Mouse (Mus musculus) lung, embryonic 15.5 days (tissue): ENCODE measurements around the gene Sdk1. TPM values are rescaled to one million over a fixed set of nuclear protein-coding genes. Genes with fewer than 3 reads are reported as not detected.

Source experiments
- ATAC-seq: fragments of 200-750 bp; cut with Nextera tagmentation; 2 replicates; pipeline ENCODE4 v1.8.0; 2017; ENCODE audit warnings: moderate number of reproducible peaks, borderline replicate concordance; ENCODE audit not compliant: low FRiP score, low TSS enrichment; ENCODE audit errors: extremely low read depth
- H3K27ac ChIP-seq: fragments of 300-500 bp; sonication (generic); 2 replicates; pipeline ENCODE4 v1.5.1; 2015; ENCODE audit warnings: moderate library complexity, mild to moderate bottlenecking, inconsistent platforms
- H3K27me3 ChIP-seq: fragments of 300-500 bp; sonication (generic); 2 replicates; pipeline ENCODE4 v1.6.1; 2015; ENCODE audit warnings: inconsistent platforms
- H3K36me3 ChIP-seq: fragments of 300-500 bp; sonication (generic); 2 replicates; pipeline ENCODE4 v1.6.1; 2015; ENCODE audit warnings: inconsistent platforms
- H3K4me1 ChIP-seq: fragments of 300-500 bp; sonication (generic); 2 replicates; pipeline ENCODE4 v1.6.1; 2015; ENCODE audit warnings: inconsistent platforms
- H3K4me2 ChIP-seq: fragments of 300-500 bp; sonication (generic); 2 replicates; pipeline ENCODE4 v1.6.1; 2015; ENCODE audit warnings: inconsistent platforms, mild to moderate bottlenecking, moderate library complexity
- H3K4me3 ChIP-seq: fragments of 300-500 bp; sonication (generic); 2 replicates; pipeline ENCODE4 v1.5.1; 2015; ENCODE audit warnings: mild to moderate bottlenecking, inconsistent platforms
- H3K9ac ChIP-seq: fragments of 300-500 bp; sonication (generic); 2 replicates; pipeline ENCODE4 v1.6.1; 2015; ENCODE audit warnings: inconsistent platforms
- H3K9me3 ChIP-seq: fragments of 300-500 bp; sonication (generic); 2 replicates; pipeline ENCODE4 v1.6.1; 2016; ENCODE audit warnings: inconsistent platforms
- WGBS: fragments of 180-500 bp; shearing (Covaris S2); methylation state at CpG from one replicate; pipeline ENCODE4 v1.1.7; 2015; 5-methylcytosine and 5-hydroxymethylcytosine counted together
- polyA plus RNA-seq: library from polyadenylated mRNA; unstranded; fragments of >200 nt; fragmentation: Nextera tagmentation; extraction: Ambion mirVana; gene quantifications from 2 replicates; pipeline ENCODE4 v1.2.1, GENCODE M21; 2015

Gene Sdk1
- polyA plus RNA-seq, 1 experiment from 2014 or later: 0.72 TPM

GRCm38 (mm10) chr5:142181862-142182261, 940.6 kb downstream of the Sdk1 start:
- Histone ChIP-seq H3K4me3 (no peak overlapping the region), H3K9ac (no peak overlapping the region), H3K9me3 (no peaks in the 10 kb centered on the region), H3K27me3 (no peaks in the 10 kb centered on the region), H3K27ac (no peak overlapping the region), H3K4me2 (no peak overlapping the region), H3K36me3 (no peaks in the 10 kb centered on the region), H3K4me1 (no peaks in the 10 kb centered on the region)
- ATAC-seq: no peak
- 43% methylated on average over 14 of the region's 14 CpGs for WGBS

GRCm38 (mm10) chr5:142188765-142189164, 947.5 kb downstream of the Sdk1 start:
- Histone ChIP-seq H3K36me3 (no peaks in the 10 kb centered on the region), H3K4me1 (no peaks in the 10 kb centered on the region), H3K27me3 (no peaks in the 10 kb centered on the region), H3K9me3 (no peaks in the 10 kb centered on the region), H3K27ac (no peak overlapping the region), H3K4me2 (no peak overlapping the region), H3K9ac (no peak overlapping the region), H3K4me3 (no peak overlapping the region)
- WGBS: 59% methylated on average over 5 of the region's 5 CpGs
- no peak for ATAC-seq

GRCm38 (mm10) chr5:142209911-142210310, 968.6 kb downstream of the Sdk1 start:
- Histone ChIP-seq H3K9ac (no peak overlapping the region), H3K9me3 (no peaks in the 10 kb centered on the region), H3K4me1 (no peaks in the 10 kb centered on the region), H3K4me3 (no peak overlapping the region), H3K4me2 (no peak overlapping the region), H3K27ac (no peak overlapping the region), H3K36me3 (no peaks in the 10 kb centered on the region), H3K27me3 (no peaks in the 10 kb centered on the region)
- ATAC-seq: no peak

GRCm38 (mm10) chr5:142212252-142212651, 971.0 kb downstream of the Sdk1 start:
- no peak for ATAC-seq
- no peaks in the 10 kb centered on the region for H3K27me3 ChIP-seq
- no peak overlapping the region for H3K27ac ChIP-seq
- no peak overlapping the region for H3K9ac ChIP-seq
- H3K4me1 ChIP-seq: 0 out of 2 replicates have a peak, but pooled peaks cover 3% of the 10 kb centered on the region
- no peak overlapping the region for H3K4me2 ChIP-seq
- 65% methylated on average over 11 of the region's 11 CpGs for WGBS
- H3K4me3 ChIP-seq: no peak overlapping the region
- no peaks in the 10 kb centered on the region for H3K9me3 ChIP-seq
- H3K36me3 ChIP-seq: no peaks in the 10 kb centered on the region

- no peaks in the 10 kb centered on the region for H3K9me3 ChIP-seq
These were observed 974.7 kb downstream of the Sdk1 start for GRCm38 (mm10) chr5:142215981-142216380.

GRCm38 (mm10) chr5:142220851-142221503, 979.7 kb downstream of the Sdk1 start:
- Histone ChIP-seq H3K4me3 (no peak overlapping the region), H3K27ac (no peak overlapping the region), H3K9me3 (no peaks in the 10 kb centered on the region), H3K36me3 (no peaks in the 10 kb centered on the region), H3K4me1 (0 out of 2 replicates have a peak, but pooled peaks cover 3% of the 10 kb centered on the region), H3K4me2 (no peak overlapping the region), H3K9ac (no peak overlapping the region), H3K27me3 (no peaks in the 10 kb centered on the region)
- 84% methylated on average over 12 of the region's 12 CpGs for WGBS
- ATAC-seq: no peak

More at GRCm38 (mm10) chr5:142215981-142216380, 974.7 kb downstream of the Sdk1 start:
- no peak overlapping the region for H3K27ac ChIP-seq
- 0 out of 2 replicates have a peak, but pooled peaks cover 3% of the 10 kb centered on the region for H3K4me1 ChIP-seq
- 58% methylated on average over 5 of the region's 5 CpGs for WGBS
- H3K4me2 ChIP-seq: no peak overlapping the region
- no peaks in the 10 kb centered on the region for H3K36me3 ChIP-seq
- no peaks in the 10 kb centered on the region for H3K27me3 ChIP-seq
- no peak overlapping the region for H3K4me3 ChIP-seq
- no peak overlapping the region for H3K9ac ChIP-seq
- peak; percentile 56; the same call in 1 of the 2 replicates for ATAC-seq

GRCm38 (mm10) chr5:142228957-142229810, 987.9 kb downstream of the Sdk1 start:
- Histone ChIP-seq H3K27ac (no peak overlapping the region), H3K27me3 (no peaks in the 10 kb centered on the region), H3K4me1 (no peaks in the 10 kb centered on the region), H3K9me3 (no peaks in the 10 kb centered on the region), H3K36me3 (no peaks in the 10 kb centered on the region), H3K9ac (no peak overlapping the region), H3K4me2 (no peak overlapping the region), H3K4me3 (no peak overlapping the region)
- whole genome bisulfite sequencing: 76% methylated on average over 18 of the region's 18 CpGs
- no peak for ATAC-seq

GRCm38 (mm10) chr5:142229811-142230205, 988.5 kb downstream of the Sdk1 start:
- Histone ChIP-seq H3K4me3 (no peak overlapping the region), H3K4me2 (no peak overlapping the region), H3K27me3 (no peaks in the 10 kb centered on the region), H3K9ac (no peak overlapping the region), H3K9me3 (no peaks in the 10 kb centered on the region), H3K36me3 (no peaks in the 10 kb centered on the region), H3K4me1 (no peaks in the 10 kb centered on the region), H3K27ac (no peak overlapping the region)
- 84% methylated on average over 8 of the region's 8 CpGs for WGBS
- ATAC-seq: no peak

GRCm38 (mm10) chr5:142240288-142240687, 999.0 kb downstream of the Sdk1 start:
- ATAC-seq: no peak
- 87% methylated on average over 6 of the region's 6 CpGs for WGBS
- Histone ChIP-seq H3K9me3 (peaks cover 5% of the 10 kb centered on the region; the same call in 1 of the 2 replicates), H3K4me1 (no peaks in the 10 kb centered on the region), H3K4me3 (no peak overlapping the region), H3K9ac (no peak overlapping the region), H3K27ac (no peak overlapping the region), H3K4me2 (no peak overlapping the region), H3K36me3 (no peaks in the 10 kb centered on the region), H3K27me3 (no peaks in the 10 kb centered on the region)

- Histone ChIP-seq H3K4me1 (no peaks in the 10 kb centered on the region), H3K27me3 (no peaks in the 10 kb centered on the region), H3K36me3 (no peaks in the 10 kb centered on the region), H3K9ac (no peak overlapping the region), H3K27ac (no peak overlapping the region), H3K4me2 (no peak overlapping the region), H3K4me3 (no peak overlapping the region), H3K9me3 (peaks cover 5% of the 10 kb centered on the region; the same call in 1 of the 2 replicates)
- ATAC-seq: no peak
- WGBS: 50% methylated on average over 3 of the region's 3 CpGs
These were observed 1001.3 kb downstream of the Sdk1 start for GRCm38 (mm10) chr5:142242597-142242996.

GRCm38 (mm10) chr5:142243069-142243468, 1001.8 kb downstream of the Sdk1 start:
- Histone ChIP-seq H3K27me3 (no peaks in the 10 kb centered on the region), H3K9me3 (peaks cover 5% of the 10 kb centered on the region; the same call in 1 of the 2 replicates), H3K36me3 (no peaks in the 10 kb centered on the region), H3K9ac (no peak overlapping the region), H3K4me1 (no peaks in the 10 kb centered on the region), H3K4me3 (no peak overlapping the region), H3K27ac (no peak overlapping the region), H3K4me2 (no peak overlapping the region)
- 95% methylated on average over 2 of the region's 2 CpGs for WGBS
- no peak for ATAC-seq

- no peak overlapping the region for H3K27ac ChIP-seq
- no peak for ATAC-seq
- H3K4me3 ChIP-seq: no peak overlapping the region
- no peak overlapping the region for H3K9ac ChIP-seq
- H3K9me3 ChIP-seq: no peaks in the 10 kb centered on the region
- H3K36me3 ChIP-seq: no peaks in the 10 kb centered on the region
- WGBS: 75% methylated on average over 6 of the region's 6 CpGs
- H3K4me1 ChIP-seq: no peaks in the 10 kb centered on the region
- no peaks in the 10 kb centered on the region for H3K27me3 ChIP-seq
- no peak overlapping the region for H3K4me2 ChIP-seq
These were observed 1014.9 kb downstream of the Sdk1 start for GRCm38 (mm10) chr5:142256231-142256630.
